Mouse (Mus musculus) ES-Bruce4 (cell line): Measurements from ENCODE around the gene Fbxo7.

Experiments
- CTCF ChIP-seq: IDR thresholded peaks from one replicate; pipeline ENCODE4 v1.8.1; 2011; ENCODE audit warnings: low read depth, low read length
- EP300 ChIP-seq: IDR thresholded peaks from 2 replicates; pipeline ENCODE4 v1.6.1; 2011; ENCODE audit warnings: low read depth, low read length; ENCODE audit not compliant: insufficient read depth
- POLR2A ChIP-seq: IDR thresholded peaks from one replicate; pipeline ENCODE4 v1.8.1; 2011; ENCODE audit warnings: low read length; ENCODE audit not compliant: insufficient read depth

- TF ChIP-seq CTCF = no peak
- TF ChIP-seq POLR2A = no peak
- no peak for TF ChIP-seq EP300
Observed at GRCm38 (mm10) chr10:86030743-86031142, 9.0 kb downstream of the Fbxo7 start.
